Mouse (Mus musculus): ENCODE measurements around the gene Ssna1. TPM values are rescaled to one million over a fixed set of nuclear protein-coding genes. Genes with fewer than 3 reads are reported as not detected.
A peak's percentile ranks its signal among the peaks of the same experiment; 100 is the strongest.

Ssna1 gene
- polyA plus RNA-seq, 1 experiment from 2014 or later, result 190 TPM

DNA sequence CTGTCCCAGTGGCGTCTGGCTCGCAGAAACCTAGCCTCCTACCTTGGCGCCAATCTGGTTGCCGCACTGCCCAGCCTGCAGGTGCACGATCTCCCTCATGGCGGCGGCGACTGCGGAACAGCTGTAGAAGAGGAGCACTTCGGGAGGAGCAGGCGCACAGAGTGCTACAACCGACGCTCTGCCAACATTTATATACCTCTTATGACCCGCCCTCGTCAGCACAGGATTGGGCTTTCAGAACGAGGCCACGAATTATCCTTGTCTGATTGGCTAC lies 47.8 kb downstream of the Ssna1 start, which contains the start of gene Tubb4b:
Gene Tubb4b (minus strand): TSS at position 211 of the 274 bp plus-strand sequence.
- Histone ChIP-seq H3K27me3 (ENCODE audit: control insufficient read depth, insufficient read depth, low read length) (no peaks in the 10 kb centered on the region), H3K9me3 (ENCODE audit: control insufficient read depth, low read length) (no peaks in the 10 kb centered on the region), H3K9ac (peak within 1 kb of the TSS; percentile 87), H3K4me1 (replicated peaks; ENCODE audit: control insufficient read depth, insufficient read depth, low read length) (peaks cover 18% of the 10 kb centered on the region), H3K4me2 (replicated peaks) (peak within 1 kb of the TSS; percentile 86), H3K36me3 (replicated peaks; ENCODE audit: control insufficient read depth, insufficient read depth) (peaks cover 9% of the 10 kb centered on the region), H3K4me3 (replicated peaks; ENCODE audit: low read length) (peak within 1 kb of the TSS; percentile 89), H3K27ac (peak within 1 kb of the TSS; percentile 95)
- 0% methylated on average over 17 of the region's 17 CpGs for WGBS
- DNase-seq (ENCODE audit: low spot score) (no peak), ATAC-seq (ENCODE audit: low FRiP score) (no peak)

- 3% methylated on average over 53 of the region's 53 CpGs for WGBS
- peak; percentile 19 for ATAC-seq (ENCODE audit: low FRiP score)
These were observed 48.4 kb downstream of the Ssna1 start for GRCm38 (mm10) chr2:25223681-25224491.

GRCm38 (mm10) chr2:25221331-25221772 lies 50.9 kb downstream of the Ssna1 start:
- WGBS, result 78% methylated on average over 5 of the region's 5 CpGs
- Histone ChIP-seq H3K4me3 (replicated peaks; ENCODE audit: low read length) (no peak overlapping the region), H3K27me3 (ENCODE audit: control insufficient read depth, insufficient read depth, low read length) (no peaks in the 10 kb centered on the region), H3K36me3 (replicated peaks; ENCODE audit: control insufficient read depth, insufficient read depth) (peaks cover 9% of the 10 kb centered on the region), H3K9me3 (ENCODE audit: control insufficient read depth, low read length) (no peaks in the 10 kb centered on the region), H3K4me1 (replicated peaks; ENCODE audit: control insufficient read depth, insufficient read depth, low read length) (peaks cover 15% of the 10 kb centered on the region), H3K9ac (no peak overlapping the region), H3K4me2 (replicated peaks) (no peak overlapping the region), H3K27ac (no peak overlapping the region)
- DNase-seq (ENCODE audit: low spot score) (no peak), ATAC-seq (ENCODE audit: low FRiP score) (no peak)

More at GRCm38 (mm10) chr2:25223681-25224491, 48.4 kb downstream of the Ssna1 start:
- peak overlapping the region; percentile 89 for H3K4me3 ChIP-seq (replicated peaks; ENCODE audit: low read length)
- DNase-seq (ENCODE audit: low spot score), result no peak
- H3K27me3 ChIP-seq (ENCODE audit: control insufficient read depth, insufficient read depth, low read length), result no peaks in the 10 kb centered on the region
- peaks cover 17% of the 10 kb centered on the region for H3K4me1 ChIP-seq (replicated peaks; ENCODE audit: control insufficient read depth, insufficient read depth, low read length)
- H3K27ac ChIP-seq, result peak overlapping the region; percentile 89
- H3K9ac ChIP-seq, result peak overlapping the region; percentile 87
- peak overlapping the region; percentile 86 for H3K4me2 ChIP-seq (replicated peaks)
- peaks cover 9% of the 10 kb centered on the region for H3K36me3 ChIP-seq (replicated peaks; ENCODE audit: control insufficient read depth, insufficient read depth)
- no peaks in the 10 kb centered on the region for H3K9me3 ChIP-seq (ENCODE audit: control insufficient read depth, low read length)

Other genes with a start within 250 kb of the Ssna1 start
- 117 and 126 TPM in 2 replicates for gene Nsmf, start 218.1 kb downstream of the Ssna1 start, polyA plus RNA-seq (2014; fragmentation: Nextera tagmentation; extraction: Ambion mirVana)
- gene Entpd8, start 192.1 kb downstream of the Ssna1 start, polyA plus RNA-seq (2014; fragmentation: Nextera tagmentation; extraction: Ambion mirVana), result 0.21 TPM in 1 of 2 replicates, not detected in the other
- not detected in 2 replicates for gene Noxa1, start 177.3 kb downstream of the Ssna1 start, polyA plus RNA-seq (2014; fragmentation: Nextera tagmentation; extraction: Ambion mirVana)
- 15.6 and 19.9 TPM in 2 replicates for gene Nrarp, start 91.7 kb downstream of the Ssna1 start, polyA plus RNA-seq (2014; fragmentation: Nextera tagmentation; extraction: Ambion mirVana)
- 2.0 and 2.2 TPM in 2 replicates for gene Tor4a, start 75.6 kb downstream of the Ssna1 start, polyA plus RNA-seq (2014; fragmentation: Nextera tagmentation; extraction: Ambion mirVana)
- 88.0 and 91.6 TPM in 2 replicates for gene Nelfb, start 60.9 kb downstream of the Ssna1 start, polyA plus RNA-seq (2014; fragmentation: Nextera tagmentation; extraction: Ambion mirVana)
- not detected in 2 replicates for gene Stpg3, start 57.8 kb downstream of the Ssna1 start, polyA plus RNA-seq (2014; fragmentation: Nextera tagmentation; extraction: Ambion mirVana)
- gene Fam166a, start 53.7 kb downstream of the Ssna1 start, polyA plus RNA-seq (2014; fragmentation: Nextera tagmentation; extraction: Ambion mirVana), result not detected in 2 replicates
- 382 and 411 TPM in 2 replicates for gene Tubb4b, start 47.7 kb downstream of the Ssna1 start, polyA plus RNA-seq (2014; fragmentation: Nextera tagmentation; extraction: Ambion mirVana)
- gene Slc34a3, start 38.1 kb downstream of the Ssna1 start, polyA plus RNA-seq (2014; fragmentation: Nextera tagmentation; extraction: Ambion mirVana), result not detected in 2 replicates
- gene Rnf224, start 35.7 kb downstream of the Ssna1 start, polyA plus RNA-seq (2014; fragmentation: Nextera tagmentation; extraction: Ambion mirVana), result not detected in 2 replicates
- gene Rnf208, start 30.2 kb downstream of the Ssna1 start, polyA plus RNA-seq (2014; fragmentation: Nextera tagmentation; extraction: Ambion mirVana), result 166 and 177 TPM in 2 replicates
- gene Cysrt1, start 30.0 kb downstream of the Ssna1 start, polyA plus RNA-seq (2014; fragmentation: Nextera tagmentation; extraction: Ambion mirVana), result 0.59 TPM in 1 of 2 replicates, not detected in the other
- gene AL732309.1, start 25.6 kb downstream of the Ssna1 start, polyA plus RNA-seq (2014; fragmentation: Nextera tagmentation; extraction: Ambion mirVana), result 2.9 and 5.3 TPM in 2 replicates
- 9.8 and 12.5 TPM in 2 replicates for gene Tmem203, start 17.0 kb downstream of the Ssna1 start, polyA plus RNA-seq (2014; fragmentation: Nextera tagmentation; extraction: Ambion mirVana)
- 13.4 and 14.7 TPM in 2 replicates for gene Tprn, start 9.8 kb downstream of the Ssna1 start, polyA plus RNA-seq (2014; fragmentation: Nextera tagmentation; extraction: Ambion mirVana)
- 113 and 114 TPM in 2 replicates for gene Anapc2, start within 50 bp of the Ssna1 start, polyA plus RNA-seq (2014; fragmentation: Nextera tagmentation; extraction: Ambion mirVana)
- not detected in 2 replicates for gene Tmem210, start 15.7 kb upstream of the Ssna1 start, polyA plus RNA-seq (2014; fragmentation: Nextera tagmentation; extraction: Ambion mirVana)
- not detected in 2 replicates for gene Lrrc26, start 17.5 kb upstream of the Ssna1 start, polyA plus RNA-seq (2014; fragmentation: Nextera tagmentation; extraction: Ambion mirVana)
- gene Grin1, start 46.7 kb upstream of the Ssna1 start, polyA plus RNA-seq (2014; fragmentation: Nextera tagmentation; extraction: Ambion mirVana), result 57.2 and 68.4 TPM in 2 replicates
- 51.6 and 66.0 TPM in 2 replicates for gene Man1b1, start 59.9 kb upstream of the Ssna1 start, polyA plus RNA-seq (2014; fragmentation: Nextera tagmentation; extraction: Ambion mirVana)
- gene Dpp7, start 83.9 kb upstream of the Ssna1 start, polyA plus RNA-seq (2014; fragmentation: Nextera tagmentation; extraction: Ambion mirVana), result 21.5 and 24.7 TPM in 2 replicates
- gene Uap1l1, start 93.2 kb upstream of the Ssna1 start, polyA plus RNA-seq (2014; fragmentation: Nextera tagmentation; extraction: Ambion mirVana), result 6.3 and 6.8 TPM in 2 replicates
- 10.0 and 10.8 TPM in 2 replicates for gene Sapcd2, start 99.9 kb upstream of the Ssna1 start, polyA plus RNA-seq (2014; fragmentation: Nextera tagmentation; extraction: Ambion mirVana)
- 2.6 and 3.3 TPM in 2 replicates for gene Entpd2, start 123.4 kb upstream of the Ssna1 start, polyA plus RNA-seq (2014; fragmentation: Nextera tagmentation; extraction: Ambion mirVana)
- 365 and 378 TPM in 2 replicates for gene Npdc1, start 126.9 kb upstream of the Ssna1 start, polyA plus RNA-seq (2014; fragmentation: Nextera tagmentation; extraction: Ambion mirVana)
- 0.37 TPM in 1 of 2 replicates, not detected in the other for gene Fut7, start 150.8 kb upstream of the Ssna1 start, polyA plus RNA-seq (2014; fragmentation: Nextera tagmentation; extraction: Ambion mirVana)
- gene Abca2, start 156.3 kb upstream of the Ssna1 start, polyA plus RNA-seq (2014; fragmentation: Nextera tagmentation; extraction: Ambion mirVana), result 15.6 and 17.3 TPM in 2 replicates
- 2.2 and 2.6 TPM in 2 replicates for gene Clic3, start 184.4 kb upstream of the Ssna1 start, polyA plus RNA-seq (2014; fragmentation: Nextera tagmentation; extraction: Ambion mirVana)
- 93.1 and 109 TPM in 2 replicates for gene Paxx, start 188.7 kb upstream of the Ssna1 start, polyA plus RNA-seq (2014; fragmentation: Nextera tagmentation; extraction: Ambion mirVana)
- gene Ptgds, start 197.6 kb upstream of the Ssna1 start, polyA plus RNA-seq (2014; fragmentation: Nextera tagmentation; extraction: Ambion mirVana), result 230 and 390 TPM in 2 replicates
- gene Lcn12, start 221.5 kb upstream of the Ssna1 start, polyA plus RNA-seq (2014; fragmentation: Nextera tagmentation; extraction: Ambion mirVana), result not detected in 2 replicates
- 116 and 118 TPM in 2 replicates for gene Fbxw5, start 228.3 kb upstream of the Ssna1 start, polyA plus RNA-seq (2014; fragmentation: Nextera tagmentation; extraction: Ambion mirVana)
- 4.1 and 5.5 TPM in 2 replicates for gene C8g, start 229.3 kb upstream of the Ssna1 start, polyA plus RNA-seq (2014; fragmentation: Nextera tagmentation; extraction: Ambion mirVana)

Measured in hindbrain, embryonic 14.5 days (tissue).